Mouse (Mus musculus) gastrocnemius, postnatal 4 days (tissue): ENCODE results near the gene Gm20388. TPM values are rescaled to one million over a fixed set of nuclear protein-coding genes. Genes with fewer than 3 reads are reported as not detected.

ENCODE experiments used
- DNase-seq, 2 experiments: peaks; one replicate each; pipeline ENCODE4 v3.0.0; 2021 to 2022; ENCODE audit warnings: low spot score in 2 of 2, mixed read lengths in 2 of 2
- total RNA-seq, 2 experiments: library from RNA; stranded (reverse); gene quantifications; 2 replicates each; pipeline ENCODE4 v1.2.3; 2021

The Gm20388 gene
- total RNA-seq, 2 experiments from 2014 or later: 12.8 to 22.8 TPM

- DNase-seq: no peak
These were observed 2010.9 kb downstream of the Gm20388 start for GRCm38 (mm10) chr8:121921582-121921981.

DNA sequence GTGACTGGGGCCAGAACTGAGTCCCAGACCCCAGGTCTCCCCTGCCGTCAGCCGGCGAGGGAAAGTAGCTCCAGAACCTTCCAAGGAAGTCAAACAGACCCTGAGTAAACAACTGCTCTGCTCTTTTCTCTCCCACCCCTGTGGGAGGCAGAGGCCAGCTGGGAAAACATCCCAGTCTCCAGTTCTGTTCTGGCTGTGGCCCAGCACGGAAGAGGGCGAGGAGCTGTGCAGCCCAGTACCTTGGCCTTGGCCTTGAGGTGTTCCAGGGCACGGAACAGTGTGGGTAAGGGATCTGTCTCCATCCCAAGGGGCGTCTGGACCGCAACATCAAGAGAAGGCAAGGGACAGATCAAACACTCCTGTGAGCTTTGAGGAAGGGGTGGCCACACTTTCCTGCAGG, 2011.5 kb downstream of the Gm20388 start:
- no peak for DNase-seq

DNA sequence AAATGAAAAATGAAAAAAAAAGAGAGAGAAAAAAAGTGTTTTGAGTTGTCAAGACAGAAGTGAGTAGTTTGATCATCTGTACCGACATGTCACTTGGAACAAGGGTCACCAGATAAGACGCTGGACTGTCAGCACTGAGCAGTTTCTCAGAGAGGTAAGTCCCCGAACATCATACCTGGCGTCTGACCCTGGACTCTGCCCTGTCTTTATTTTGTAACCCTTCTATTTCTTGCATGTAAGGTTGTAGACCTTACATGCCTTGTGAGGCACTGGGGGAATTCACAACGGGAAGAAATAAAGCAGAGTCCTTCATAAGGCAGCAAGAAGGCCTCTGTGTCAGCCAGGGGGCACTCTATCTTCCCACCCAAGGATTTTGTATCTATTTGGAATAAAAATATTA, 2014.0 kb downstream of the Gm20388 start:
- no peak for DNase-seq

GRCm38 (mm10) chr8:121925624-121926023, 2015.0 kb downstream of the Gm20388 start:
- peak; percentile 49 to 79 for DNase-seq

GRCm38 (mm10) chr8:121926266-121926665, 2015.6 kb downstream of the Gm20388 start:
- DNase-seq: no peak

- peak in 1 of 2 experiments; percentile 56 for DNase-seq
These were observed 2016.7 kb downstream of the Gm20388 start for GRCm38 (mm10) chr8:121927316-121927715.

GRCm38 (mm10) chr8:121930047-121930446, 2019.4 kb downstream of the Gm20388 start:
- no peak for DNase-seq

- no peak for DNase-seq
These were observed 2020.9 kb downstream of the Gm20388 start for GRCm38 (mm10) chr8:121931571-121931970.

GRCm38 (mm10) chr8:121932026-121932667, 2021.5 kb downstream of the Gm20388 start:
- no peak for DNase-seq

DNA sequence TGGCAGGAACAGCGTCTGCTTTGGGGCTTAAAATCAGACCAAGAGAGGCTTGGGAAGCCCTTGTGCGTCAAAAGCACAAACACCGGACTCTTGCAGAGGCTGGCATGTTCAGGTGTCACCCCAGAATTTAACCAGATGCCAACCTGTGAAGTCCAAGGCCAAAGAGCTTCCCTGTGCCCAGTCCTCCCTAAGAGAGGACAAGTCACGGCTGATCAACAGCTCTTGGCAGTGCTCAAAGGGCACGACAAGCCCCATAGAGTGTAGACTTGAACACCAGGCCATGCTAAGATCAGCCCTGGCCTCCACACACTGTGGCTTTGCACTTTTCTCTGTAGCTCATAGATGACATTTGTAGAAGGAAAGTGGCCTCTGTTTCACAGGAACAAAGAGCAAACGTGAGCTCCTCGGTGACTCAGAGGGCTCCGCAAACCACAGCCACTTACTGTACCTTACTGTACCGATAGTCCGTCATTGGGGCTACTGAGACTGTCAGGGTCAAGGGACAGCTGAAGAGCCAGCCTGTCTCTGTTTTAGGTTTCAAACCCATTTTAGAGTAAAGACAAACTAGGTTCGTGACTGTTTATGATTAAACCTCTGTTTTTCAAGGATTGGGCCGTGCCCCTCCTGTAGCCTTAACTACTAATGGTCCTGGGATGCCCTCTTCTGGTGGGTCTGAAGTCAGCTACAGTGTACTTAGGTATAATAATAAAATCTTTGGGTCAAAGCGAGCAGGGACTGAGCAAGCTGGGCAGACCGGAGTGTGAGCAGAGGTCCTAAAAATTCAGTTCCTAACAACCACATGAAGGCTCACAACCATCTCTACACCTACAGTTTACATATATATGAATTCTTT, 2022.3 kb downstream of the Gm20388 start:
- no peak for DNase-seq

- DNase-seq: peak in 1 of 2 experiments; percentile 57
These were observed 2023.9 kb downstream of the Gm20388 start for GRCm38 (mm10) chr8:121934506-121934905.

- no peak for DNase-seq
These were observed 2024.3 kb downstream of the Gm20388 start for GRCm38 (mm10) chr8:121934923-121935322.

GRCm38 (mm10) chr8:121935341-121936294, 2025.0 kb downstream of the Gm20388 start:
- peak in 1 of 2 experiments; percentile 63 for DNase-seq

- peak; percentile 46 to 65 for DNase-seq
These were observed 2025.8 kb downstream of the Gm20388 start for GRCm38 (mm10) chr8:121936391-121936790.

DNA sequence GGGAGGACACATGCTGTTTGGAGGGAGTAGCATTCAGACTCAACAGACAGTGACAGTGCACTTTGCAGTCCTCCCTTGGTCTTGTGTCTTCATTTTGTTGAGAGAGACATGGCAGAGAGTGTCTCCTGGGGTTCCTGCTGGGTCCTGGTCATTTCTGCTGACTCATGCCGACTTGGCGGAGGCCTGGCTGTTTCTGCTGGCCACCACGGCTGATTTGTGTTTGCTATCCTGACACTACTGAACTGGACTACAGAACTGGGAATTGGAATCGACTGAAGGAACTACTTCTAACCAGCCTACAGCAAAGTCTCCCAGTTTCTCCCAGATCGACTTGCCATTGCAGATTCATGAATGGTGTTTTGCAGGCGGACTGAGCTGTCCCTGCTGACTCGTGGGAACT, 2028.1 kb downstream of the Gm20388 start:
- DNase-seq: no peak

- no peak for DNase-seq
These were observed 2032.5 kb downstream of the Gm20388 start for GRCm38 (mm10) chr8:121943057-121943540.

- DNase-seq: no peak
These were observed 2033.1 kb downstream of the Gm20388 start for GRCm38 (mm10) chr8:121943716-121944115.

GRCm38 (mm10) chr8:121944831-121945230, 2034.2 kb downstream of the Gm20388 start, which contains the start of gene Car5a:
Car5a (minus strand) TSS chr8:121944904.
- no peak for DNase-seq

DNA sequence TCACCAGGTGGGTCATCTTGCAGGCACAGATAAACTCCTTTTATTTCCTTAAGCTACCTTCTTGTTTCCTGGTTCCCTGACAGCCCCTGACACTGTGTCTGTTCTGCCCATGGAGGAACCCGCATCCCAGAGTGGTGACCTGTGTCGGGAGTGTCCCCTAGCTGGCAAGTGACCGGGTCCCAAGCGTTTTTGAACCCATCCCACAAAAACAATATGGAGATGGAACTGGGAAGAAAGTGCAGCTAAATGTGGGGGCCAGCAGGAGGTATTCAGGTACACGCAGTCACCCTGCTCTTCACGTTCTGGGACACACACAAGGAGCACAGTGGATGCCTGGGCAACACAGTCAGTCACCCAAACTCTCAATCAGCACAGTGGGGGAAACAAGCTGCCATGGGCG, 2035.7 kb downstream of the Gm20388 start:
- DNase-seq: no peak

- peak in 1 of 2 experiments; percentile 23 for DNase-seq
These were observed 2036.6 kb downstream of the Gm20388 start for GRCm38 (mm10) chr8:121947047-121947752.
